Comparison of ENCODE assay signal across 32 mouse cellular contexts in the genomic region with DNA sequence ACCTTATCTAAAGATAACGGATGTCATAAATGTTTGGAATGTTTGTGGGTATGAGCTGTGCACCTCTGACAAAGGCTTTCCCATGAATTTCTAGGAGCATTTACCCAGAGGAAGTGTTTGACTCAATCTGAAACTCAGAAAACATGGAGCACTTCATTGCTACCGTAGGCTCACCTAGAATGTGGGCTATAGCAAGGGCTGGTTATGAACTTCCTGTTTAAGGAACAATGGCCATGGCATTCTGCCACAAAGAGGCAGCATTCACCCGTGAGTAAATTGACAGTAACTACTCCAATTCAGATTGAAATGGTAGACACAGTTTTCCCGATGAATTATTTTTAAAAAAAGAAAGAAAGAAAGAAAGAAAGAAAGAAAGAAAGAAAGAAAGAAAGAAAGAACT. TPM values are rescaled to one million over a fixed set of nuclear protein-coding genes. Genes with fewer than 3 reads are reported as not detected.
DNase-seq lines count a peak whose midpoint lies in the region; ATAC-seq and TF ChIP-seq lines count a peak whose summit lies in the region.
"Had no signal": no experiment of that assay in that cellular context is flagged by ENCODE, and none has a peak within 500 bp of the region (broad histone marks: within the 10 kb centered on the region; RNA-seq: fewer than 3 reads in every experiment).

No protein-coding gene starts in this region.

- H3K27me3 ChIP-seq in cerebellum, adult 2 months (ENCODE audit: control insufficient read depth, insufficient read depth, low read length), result no peaks in the 10 kb centered on the region
- H3K27me3 ChIP-seq in hindbrain, postnatal 0 days (ENCODE audit: insufficient read depth, low read length), result no peaks in the 10 kb centered on the region
- 0 out of 2 replicates have a peak, but pooled peaks cover 3% of the 10 kb centered on the region for H3K27me3 ChIP-seq in hindbrain, embryonic 11.5 days (ENCODE audit: control insufficient read depth, insufficient read depth, low read length)
- H3K27me3 ChIP-seq in midbrain, embryonic 14.5 days (ENCODE audit: control insufficient read depth, insufficient read depth, low read length), result no peaks in the 10 kb centered on the region
- no peaks in the 10 kb centered on the region for H3K27me3 ChIP-seq in midbrain, embryonic 16.5 days (ENCODE audit: control insufficient read depth, insufficient read depth, low read depth, low read length)
- H3K27me3 ChIP-seq: CH12.LX; hindbrain, embryonic 15.5 days had no signal

- TF ChIP-seq POLR2A in cerebellum, adult 2 months (IDR thresholded peaks at IDR 0.05; ENCODE audit: borderline replicate concordance, insufficient read depth, low read length), result no peak

- H3K9ac ChIP-seq in hindbrain, postnatal 0 days (replicated peaks; ENCODE audit: low read length), result no peak overlapping the region
- no peak overlapping the region for H3K9ac ChIP-seq in hindbrain, embryonic 11.5 days (ENCODE audit: low read depth, low read length)
- H3K9ac ChIP-seq in midbrain, embryonic 14.5 days (replicated peaks; ENCODE audit: low read length), result no peak overlapping the region
- H3K9ac ChIP-seq in midbrain, embryonic 16.5 days (ENCODE audit: low read depth, low read length), result no peak overlapping the region
- H3K9ac ChIP-seq: embryonic facial prominence, embryonic 13.5 days; forebrain, embryonic 12.5 days; heart, embryonic 15.5 days; hindbrain, embryonic 12.5 days; hindbrain, embryonic 15.5 days; intestine, embryonic 15.5 days had no signal

- peak; percentile 7 to 30 for DNase-seq in cerebellum, postnatal 10 days
- DNase-seq in cerebellum, adult 2 months, result no peak
- DNase-seq in hindbrain, postnatal 0 days (ENCODE audit: low spot score), result peak; percentile 51
- DNase-seq in hindbrain, embryonic 11.5 days (ENCODE audit: low spot score), result no peak
- DNase-seq in midbrain, embryonic 14.5 days, result peak; percentile 34
- peak; percentile 3 for DNase-seq in 416B (ENCODE audit: low read depth)
- no peak for DNase-seq in ovary, postnatal 14 days (ENCODE audit: low spot score)
- DNase-seq: adrenal gland, adult 8-10 months; adrenal gland, postnatal 25 days; B cell, adult 2 months; cerebellum, adult 9-11 months; cerebellum, postnatal 36 days; embryo, embryonic 11 days; gastrocnemius, adult 2 months; gastrocnemius, postnatal 14 days; heart, adult 11 months; heart, postnatal 14 days; heart, postnatal 4 days had no signal

- H3K9me3 ChIP-seq in hindbrain, postnatal 0 days (ENCODE audit: low read length), result no peaks in the 10 kb centered on the region
- H3K9me3 ChIP-seq in hindbrain, embryonic 11.5 days (ENCODE audit: control insufficient read depth, low read length), result no peaks in the 10 kb centered on the region
- H3K9me3 ChIP-seq in midbrain, embryonic 14.5 days (ENCODE audit: control insufficient read depth, low read length), result no peaks in the 10 kb centered on the region
- no peaks in the 10 kb centered on the region for H3K9me3 ChIP-seq in midbrain, embryonic 16.5 days (replicated peaks; ENCODE audit: control insufficient read depth, low read length, poor library complexity, severe bottlenecking)
- H3K9me3 ChIP-seq: embryonic facial prominence, embryonic 10.5 days; embryonic facial prominence, embryonic 13.5 days; forebrain, embryonic 12.5 days; G1E; heart, embryonic 15.5 days; hindbrain, embryonic 12.5 days; hindbrain, embryonic 15.5 days; intestine, embryonic 15.5 days had no signal

- no peak for ATAC-seq in hindbrain, postnatal 0 days
- no peak for ATAC-seq in hindbrain, embryonic 11.5 days (ENCODE audit: low FRiP score)
- ATAC-seq in midbrain, embryonic 14.5 days (ENCODE audit: low FRiP score, low TSS enrichment), result no peak
- ATAC-seq in midbrain, embryonic 16.5 days, result no peak
- ATAC-seq: activated CD4-positive, CD25-positive, alpha-beta regulatory T cell, adult 4 months; forebrain, embryonic 16.5 days; intestine, embryonic 15.5 days had no signal

- H3K4me3 ChIP-seq in cerebellum, adult 2 months (replicated peaks; ENCODE audit: insufficient read depth, low read depth, low read length), result no peak overlapping the region
- H3K4me3 ChIP-seq in hindbrain, postnatal 0 days (ENCODE audit: low read length), result no peak overlapping the region
- H3K4me3 ChIP-seq in hindbrain, embryonic 11.5 days (ENCODE audit: low read depth, low read length), result no peak overlapping the region
- no peak overlapping the region for H3K4me3 ChIP-seq in midbrain, embryonic 14.5 days (replicated peaks; ENCODE audit: low read depth, low read length)
- no peak overlapping the region for H3K4me3 ChIP-seq in midbrain, embryonic 16.5 days (ENCODE audit: low read depth, low read length)
- H3K4me3 ChIP-seq: embryonic facial prominence, embryonic 10.5 days; embryonic facial prominence, embryonic 13.5 days; erythroblast, embryonic 14.5 days; forebrain, embryonic 12.5 days; gastrocnemius, adult 2 months; heart, embryonic 15.5 days; hindbrain, embryonic 12.5 days; hindbrain, embryonic 15.5 days; intestine, embryonic 15.5 days had no signal

- H3K4me1 ChIP-seq in cerebellum, adult 2 months (ENCODE audit: control insufficient read depth, insufficient read depth, low read length), result 0 out of 2 replicates have a peak, but pooled peaks cover 8% of the 10 kb centered on the region
- 0 out of 2 replicates have a peak, but pooled peaks cover 5% of the 10 kb centered on the region for H3K4me1 ChIP-seq in hindbrain, postnatal 0 days (ENCODE audit: insufficient read depth, low read length)
- no peaks in the 10 kb centered on the region for H3K4me1 ChIP-seq in hindbrain, embryonic 11.5 days (replicated peaks; ENCODE audit: control insufficient read depth, insufficient read depth, low read length)
- H3K4me1 ChIP-seq in midbrain, embryonic 14.5 days (ENCODE audit: control insufficient read depth, insufficient read depth, low read length), result peaks cover 14% of the 10 kb centered on the region
- H3K4me1 ChIP-seq in midbrain, embryonic 16.5 days (ENCODE audit: control insufficient read depth, insufficient read depth, low read length), result peaks cover 18% of the 10 kb centered on the region

- no peak overlapping the region for H3K4me2 ChIP-seq in hindbrain, postnatal 0 days (ENCODE audit: low read depth, low read length)
- H3K4me2 ChIP-seq in hindbrain, embryonic 11.5 days (replicated peaks; ENCODE audit: low read depth, low read length), result no peak overlapping the region
- H3K4me2 ChIP-seq in midbrain, embryonic 14.5 days (ENCODE audit: low read length), result no peak overlapping the region
- H3K4me2 ChIP-seq in midbrain, embryonic 16.5 days (ENCODE audit: low read length), result no peak overlapping the region
- H3K4me2 ChIP-seq: embryonic facial prominence, embryonic 13.5 days; forebrain, embryonic 12.5 days; heart, embryonic 11.5 days; heart, embryonic 15.5 days; hindbrain, embryonic 12.5 days; hindbrain, embryonic 15.5 days; intestine, embryonic 15.5 days had no signal

- no peak overlapping the region for H3K27ac ChIP-seq in cerebellum, adult 2 months (ENCODE audit: insufficient read depth, low read length)
- no peak overlapping the region for H3K27ac ChIP-seq in hindbrain, postnatal 0 days
- H3K27ac ChIP-seq in hindbrain, embryonic 11.5 days (ENCODE audit: low read depth, low read length), result no peak overlapping the region
- H3K27ac ChIP-seq in midbrain, embryonic 14.5 days (replicated peaks; ENCODE audit: low read depth, low read length), result no peak overlapping the region
- H3K27ac ChIP-seq in midbrain, embryonic 16.5 days (ENCODE audit: low read length), result no peak overlapping the region
- H3K27ac ChIP-seq: embryonic facial prominence, embryonic 10.5 days; embryonic facial prominence, embryonic 13.5 days; forebrain, embryonic 12.5 days; gastrocnemius, adult 2 months; heart, embryonic 15.5 days; hindbrain, embryonic 12.5 days; hindbrain, embryonic 15.5 days; intestine, embryonic 15.5 days had no signal

- 62% methylated on average over 4 of the region's 4 CpGs for WGBS in cerebellum, adult 2 months
- WGBS in hindbrain, postnatal 0 days, result 56% methylated on average over 4 of the region's 4 CpGs
- 76% methylated on average over 4 of the region's 4 CpGs for WGBS in hindbrain, embryonic 11.5 days
- WGBS in midbrain, embryonic 14.5 days, result 85% methylated on average over 4 of the region's 4 CpGs
- 75% methylated on average over 4 of the region's 4 CpGs for WGBS in midbrain, embryonic 16.5 days

- H3K36me3 ChIP-seq in hindbrain, postnatal 0 days (ENCODE audit: insufficient read depth, low read length), result no peaks in the 10 kb centered on the region; the same call in 1 of the 2 replicates
- H3K36me3 ChIP-seq in hindbrain, embryonic 11.5 days (ENCODE audit: control insufficient read depth, insufficient read depth, low read length), result no peaks in the 10 kb centered on the region
- H3K36me3 ChIP-seq in midbrain, embryonic 14.5 days (ENCODE audit: control insufficient read depth, insufficient read depth, low read length), result peaks cover 4% of the 10 kb centered on the region; the same call in 1 of the 2 replicates
- H3K36me3 ChIP-seq in midbrain, embryonic 16.5 days (ENCODE audit: control insufficient read depth, insufficient read depth, low read length), result peaks cover 11% of the 10 kb centered on the region
- H3K36me3 ChIP-seq: embryonic facial prominence, embryonic 13.5 days; heart, embryonic 15.5 days; hindbrain, embryonic 12.5 days; intestine, embryonic 15.5 days had no signal

- no peak for TF ChIP-seq CTCF in cerebellum, adult 2 months (IDR thresholded peaks at IDR 0.05; ENCODE audit: borderline replicate concordance, insufficient read depth, low read depth, low read length)
- no peak for TF ChIP-seq CTCF in hindbrain, postnatal 0 days (IDR thresholded peaks at IDR 0.05; ENCODE audit: low read depth)

RNA-seq across cellular contexts. Expression of a gene that starts 8.6 kb away (rescaled TPM):
- polyA plus RNA-seq in cerebellum, adult 2 months (2012; rRNA removed), result 12.9 and 13.2 TPM in 2 replicates
- total RNA-seq in hindbrain, postnatal 0 days (2014; rRNA removed), result 55.5 and 60.5 TPM in 2 replicates
- polyA plus RNA-seq in hindbrain, postnatal 0 days (2015; fragmentation: Nextera tagmentation; extraction: Ambion mirVana), result 30.7 and 31.4 TPM in 2 replicates
- 13.8 and 18.2 TPM in 2 replicates for polyA plus RNA-seq in hindbrain, embryonic 11.5 days (2014; fragmentation: Nextera tagmentation; extraction: Ambion mirVana)
- 28.7 and 31.0 TPM in 2 replicates for polyA plus RNA-seq in midbrain, embryonic 14.5 days (2014; fragmentation: Nextera tagmentation; extraction: Ambion mirVana)
- polyA plus RNA-seq in midbrain, embryonic 16.5 days (2015; fragmentation: Nextera tagmentation; extraction: Ambion mirVana), result 34.3 and 35.0 TPM in 2 replicates
- total RNA-seq: CH12.LX had no signal

Comparison
In these comparisons a context has a peak if more than half of its experiments do, and no peak if none do; other contexts are left out.
1. DNase-seq: peak in cerebellum, postnatal 10 days (2 of 2), hindbrain, postnatal 0 days (single experiment), midbrain, embryonic 14.5 days (single experiment) and 416B (single experiment); none in cerebellum, adult 2 months (0 of 2), hindbrain, embryonic 11.5 days (single experiment) and ovary, postnatal 14 days (single experiment).